Mouse (Mus musculus) right cerebral cortex, postnatal 36 days (tissue): ENCODE measurements around the gene Rnf151.

Experiments
- DNase-seq, 2 experiments: peaks; one replicate each; pipeline ENCODE4 v3.0.0; 2022; ENCODE audit warnings: low spot score in 2 of 2, mixed read lengths in 1 of 2

Rnf151 gene

DNA sequence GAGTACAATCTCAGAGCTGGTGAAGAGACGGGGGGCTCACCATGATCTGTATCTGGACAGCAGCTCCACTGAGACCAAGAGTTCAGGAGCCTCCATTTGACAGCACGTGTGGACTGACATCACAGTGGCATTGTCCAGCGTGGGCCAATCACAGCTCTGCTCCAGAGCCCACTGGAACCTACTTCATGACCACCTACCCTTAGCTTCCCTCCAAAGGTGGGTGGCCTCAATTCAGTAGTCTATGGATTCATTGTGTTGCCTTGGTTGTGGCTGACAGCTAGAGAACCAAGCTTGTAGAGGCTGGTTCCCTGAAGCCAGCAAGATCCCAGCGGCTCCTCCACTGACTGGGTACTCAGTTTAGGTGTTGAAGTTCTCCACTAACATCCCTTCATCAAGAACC lies at the start of gene Rnf151, which contains the start of gene Rps2:
TSS of gene Rnf151 (minus strand) at position 121 of the 400 bp plus-strand sequence.
TSS of gene Rps2 (plus strand) at position 174 of the 400 bp plus-strand sequence.
- DNase-seq, result no peak

DNA sequence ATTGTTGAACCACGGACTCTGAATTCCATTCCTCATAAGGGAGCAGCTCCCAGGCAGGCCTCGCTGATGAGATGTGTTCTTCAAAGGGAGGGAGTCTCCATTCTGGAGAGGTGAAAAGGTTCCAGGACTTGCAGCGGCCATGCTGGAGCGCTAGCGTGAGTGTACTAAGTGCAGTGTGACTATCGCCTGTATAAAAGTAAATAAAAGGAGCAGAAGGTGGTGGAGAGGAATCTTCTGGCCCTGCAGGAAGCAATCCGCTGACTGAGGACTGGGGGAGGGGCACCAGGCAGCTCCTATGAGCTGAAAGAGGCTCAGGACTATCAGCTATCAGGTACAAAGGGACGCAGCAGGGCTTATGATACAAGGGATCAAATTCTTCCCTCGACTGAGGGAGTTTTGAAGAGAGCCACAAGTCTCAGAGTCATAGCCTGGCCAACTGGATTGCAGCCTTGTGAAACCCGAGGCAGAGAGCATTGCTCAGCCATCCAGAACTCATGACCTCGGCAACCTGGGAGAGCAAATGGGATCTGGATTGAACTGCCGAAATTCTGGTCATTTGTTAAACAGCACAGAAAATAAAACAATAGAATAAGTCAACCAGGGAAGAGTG lies 48.5 kb upstream of the Rnf151 start:
- DNase-seq, result no peak

DNA sequence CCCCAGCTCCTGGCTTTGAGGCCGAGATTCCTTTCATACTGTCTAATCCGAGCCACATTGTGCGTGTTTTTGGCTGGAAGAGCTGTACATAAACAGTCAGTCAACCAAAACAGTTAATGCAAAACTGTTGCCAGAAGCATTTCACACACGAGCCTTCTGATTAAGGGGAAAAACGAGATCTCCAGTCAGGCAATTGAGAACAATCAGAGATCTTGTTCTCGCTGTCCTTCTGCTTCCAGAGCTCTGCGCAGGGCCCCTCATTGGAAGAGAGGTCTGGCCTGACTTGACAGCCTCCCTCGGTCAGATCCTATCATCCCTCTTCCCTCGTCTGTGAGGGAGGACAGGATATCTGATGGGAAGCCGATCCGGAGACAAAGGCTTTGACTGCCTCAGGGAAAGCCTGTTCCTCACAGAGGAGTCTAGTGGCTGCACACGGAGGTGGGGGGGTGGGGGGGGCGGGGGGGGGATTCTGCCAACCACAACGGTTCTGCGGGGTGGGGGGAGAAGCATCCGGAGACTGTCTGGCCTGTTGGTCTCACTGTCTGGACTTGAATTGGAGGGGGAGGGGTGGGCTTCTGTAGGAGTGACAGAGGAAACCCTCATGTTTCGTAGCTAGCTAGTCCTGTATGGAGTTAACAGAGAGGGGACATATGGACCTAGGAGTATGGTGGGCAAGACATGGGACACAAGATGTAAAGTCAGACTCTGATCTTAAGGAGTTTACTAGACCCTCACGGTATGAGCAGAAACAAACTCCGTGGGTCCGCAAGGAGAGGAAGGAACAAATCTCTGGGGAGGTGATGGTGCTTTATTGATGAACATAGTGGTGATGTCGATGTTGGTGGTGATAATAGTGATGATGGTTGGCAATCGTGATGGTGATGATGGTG lies 47.4 kb upstream of the Rnf151 start:
- no peak for DNase-seq

DNA sequence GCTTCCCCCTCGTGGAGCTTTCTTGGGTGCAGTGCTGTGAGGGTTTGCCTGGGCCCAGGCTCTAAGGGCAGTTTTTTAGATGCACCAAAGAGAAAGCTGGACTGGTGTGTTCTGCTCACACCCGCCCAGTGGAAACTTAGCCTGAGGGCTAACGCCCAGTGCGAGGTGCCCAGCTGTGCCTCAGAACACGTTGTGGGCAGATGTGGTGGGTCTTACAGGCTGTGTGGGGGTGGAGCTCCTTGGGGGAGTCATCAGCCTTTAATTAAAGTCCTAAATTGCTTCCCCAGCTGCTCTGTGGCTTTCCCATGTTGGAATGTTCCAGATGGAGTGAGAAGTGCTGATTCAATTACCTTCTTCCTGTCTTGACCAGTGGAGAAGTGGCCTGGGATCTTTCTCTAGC lies 43.3 kb upstream of the Rnf151 start:
- DNase-seq, result no peak

DNA sequence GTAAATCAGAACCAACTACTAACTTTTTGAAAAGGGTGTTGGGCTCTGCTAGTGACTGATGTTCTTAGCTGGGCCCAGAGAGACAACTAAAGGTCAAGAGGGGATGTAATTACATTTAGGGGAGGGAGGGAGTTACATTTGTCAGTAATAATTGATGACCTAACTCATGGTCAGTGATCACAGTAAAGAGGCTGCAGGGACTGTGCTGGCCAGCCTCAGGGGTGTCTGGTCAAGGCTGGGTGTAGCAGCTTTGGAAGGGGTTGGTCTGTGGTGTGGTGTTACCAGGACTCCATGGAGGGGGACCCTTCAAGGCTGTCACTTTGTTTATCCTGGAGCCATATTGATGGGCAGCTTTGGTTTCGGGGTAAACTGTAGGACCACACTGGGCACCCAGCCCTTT lies 39.5 kb upstream of the Rnf151 start:
- no peak for DNase-seq

DNA sequence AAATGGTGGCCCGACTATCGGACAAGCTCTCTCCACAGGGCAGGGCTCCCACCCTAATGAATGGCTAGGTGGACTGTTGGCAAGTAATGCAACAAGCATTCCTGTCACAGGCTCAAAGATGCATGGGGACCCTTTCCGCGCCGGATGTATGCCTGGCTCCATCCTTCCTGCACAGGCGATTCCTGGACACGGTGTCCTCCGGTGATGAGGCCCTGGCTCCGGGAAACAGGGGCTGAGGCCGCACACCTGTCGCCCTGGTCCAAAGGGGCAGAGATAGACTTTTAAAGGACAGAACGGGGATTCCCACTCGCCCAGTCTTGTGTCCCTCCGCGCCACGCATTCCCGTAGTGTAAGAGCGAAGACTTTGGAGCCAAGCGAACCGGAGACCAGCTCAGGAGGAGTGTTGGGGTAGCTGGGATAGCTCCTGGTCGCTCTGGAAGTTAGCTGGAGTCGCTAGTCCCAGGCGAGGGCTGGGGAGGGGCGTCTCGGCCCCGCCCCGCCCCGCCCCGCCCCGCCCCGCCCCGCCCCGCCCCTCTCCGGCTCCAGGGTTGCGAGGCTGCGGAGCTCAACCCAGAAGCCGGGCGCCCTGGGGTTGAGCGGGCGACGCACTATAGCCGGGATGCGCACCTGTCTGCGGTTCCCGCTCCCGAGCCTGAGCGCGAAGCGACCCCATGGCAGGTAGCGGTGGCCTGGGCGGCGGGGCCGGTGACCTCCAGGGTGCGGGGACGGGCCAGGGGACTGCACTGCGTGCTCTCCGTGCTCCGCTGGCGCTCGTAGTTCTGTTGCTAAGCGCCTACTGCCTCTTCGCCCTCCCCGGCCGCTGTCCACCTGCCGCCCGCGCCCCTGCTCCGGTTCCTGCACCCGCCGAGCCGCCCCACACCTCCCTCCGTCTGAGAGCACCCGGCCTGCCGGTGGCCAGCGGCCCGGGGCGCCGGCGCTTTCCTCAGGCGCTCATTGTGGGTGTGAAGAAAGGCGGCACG lies 34.8 kb upstream of the Rnf151 start, which contains the start of gene Hs3st6:
TSS of gene Hs3st6 (plus strand) at position 574 of the 980 bp plus-strand sequence.
- no peak for DNase-seq

DNA sequence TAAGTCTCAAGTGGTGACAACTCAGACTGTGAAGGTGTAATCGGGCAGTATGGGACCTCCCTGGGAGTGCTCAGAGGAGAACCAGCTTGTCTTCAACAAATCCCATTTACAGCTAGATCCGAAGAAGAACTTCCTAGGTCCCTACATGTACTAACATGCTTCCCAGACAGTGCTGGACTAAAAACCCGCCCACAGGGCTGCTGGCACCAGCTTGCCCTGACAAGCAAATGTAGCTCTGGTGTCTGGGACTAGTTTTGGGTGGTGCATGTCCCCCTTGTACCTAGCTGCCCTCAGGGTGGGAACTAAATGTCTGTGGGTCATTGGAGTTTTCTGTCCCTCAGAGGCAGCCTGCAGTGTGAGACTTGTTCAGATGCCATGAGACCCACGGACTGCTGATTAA lies 33.7 kb upstream of the Rnf151 start:
- no peak for DNase-seq

DNA sequence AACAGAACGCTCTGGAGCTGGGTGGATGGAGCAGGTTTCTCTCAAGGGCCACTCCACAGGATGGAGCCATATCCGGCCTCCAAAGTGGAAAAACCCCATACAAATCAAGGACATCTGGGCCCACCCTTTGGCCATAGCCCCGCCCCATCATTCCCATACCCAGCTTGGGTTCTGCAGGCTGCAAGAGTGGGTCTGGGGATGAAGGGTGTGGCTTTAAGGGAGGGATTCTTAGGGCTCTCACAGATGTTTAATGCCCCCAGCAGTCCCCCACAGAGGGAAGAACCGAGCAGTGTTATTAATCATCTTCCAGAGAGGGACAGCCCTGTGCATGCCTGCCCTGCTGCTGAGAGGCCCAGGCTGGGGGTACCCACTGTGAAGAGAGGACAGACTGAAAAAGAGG lies 29.1 kb upstream of the Rnf151 start:
- no peak for DNase-seq

DNA sequence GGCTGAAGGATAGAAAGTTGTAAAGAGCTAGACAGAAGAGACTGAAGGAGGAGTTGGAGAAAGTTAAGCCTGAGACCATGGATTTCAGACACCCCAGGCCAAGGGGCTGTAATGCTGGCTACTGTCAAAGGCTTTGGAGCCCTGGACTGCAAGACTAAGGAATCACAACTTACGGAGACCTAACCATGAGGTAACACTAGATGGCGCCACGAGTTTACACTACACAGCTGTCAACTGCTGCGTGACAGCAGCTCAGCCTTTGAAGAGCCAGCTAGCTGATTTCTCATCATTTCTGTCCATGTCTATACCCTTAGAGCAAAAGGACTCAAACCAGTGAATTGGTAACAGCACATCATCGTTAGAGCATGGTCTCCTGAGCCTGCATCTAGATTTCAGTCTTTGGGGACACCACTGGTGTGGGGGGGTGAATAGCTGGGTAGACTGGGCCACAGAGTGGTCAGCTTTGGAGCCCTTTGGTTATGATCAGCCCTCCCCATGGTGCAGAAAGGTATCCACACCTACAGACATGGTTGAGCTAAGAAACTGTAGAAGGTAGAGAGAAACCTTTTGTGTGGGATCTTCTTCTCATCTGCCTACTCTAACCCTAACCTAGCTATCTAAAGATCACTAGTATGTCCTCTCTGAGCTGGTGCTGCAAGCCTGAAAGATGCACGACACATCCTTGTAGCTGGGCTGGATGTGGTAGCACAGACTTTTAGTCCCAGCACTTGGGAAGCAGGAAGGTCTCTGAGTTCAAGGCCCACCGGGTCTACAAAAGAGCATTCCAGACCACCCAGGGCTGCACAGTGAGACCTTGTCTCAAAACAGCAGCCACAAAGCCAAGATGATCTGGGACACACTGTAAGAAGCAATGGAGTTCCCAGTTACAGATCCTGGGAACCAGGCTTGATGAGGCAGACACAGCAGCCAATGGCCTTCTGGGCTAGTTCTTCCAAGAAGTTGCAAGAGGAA lies 27.9 kb upstream of the Rnf151 start:
- peak; percentile 71 to 74 for DNase-seq

DNA sequence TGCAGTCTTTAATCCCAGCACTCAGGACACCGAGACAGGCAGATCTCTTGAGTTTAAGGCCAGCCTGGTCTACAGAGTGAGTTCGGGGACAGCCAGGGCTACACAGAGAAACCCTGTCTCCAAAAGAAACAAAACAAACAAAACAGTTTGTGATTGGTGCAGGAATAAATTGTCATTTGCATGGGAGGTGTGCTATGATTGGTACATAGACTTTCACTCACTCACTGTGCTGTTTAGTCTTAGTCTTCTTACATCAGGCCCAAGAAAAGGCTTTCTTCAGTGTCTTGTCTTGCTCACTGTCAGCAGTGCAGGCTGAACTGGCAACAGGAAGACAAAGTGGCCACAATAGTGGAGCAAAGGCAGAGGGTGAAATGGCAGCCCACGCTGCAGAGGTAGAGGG lies 26.5 kb upstream of the Rnf151 start:
- no peak for DNase-seq

DNA sequence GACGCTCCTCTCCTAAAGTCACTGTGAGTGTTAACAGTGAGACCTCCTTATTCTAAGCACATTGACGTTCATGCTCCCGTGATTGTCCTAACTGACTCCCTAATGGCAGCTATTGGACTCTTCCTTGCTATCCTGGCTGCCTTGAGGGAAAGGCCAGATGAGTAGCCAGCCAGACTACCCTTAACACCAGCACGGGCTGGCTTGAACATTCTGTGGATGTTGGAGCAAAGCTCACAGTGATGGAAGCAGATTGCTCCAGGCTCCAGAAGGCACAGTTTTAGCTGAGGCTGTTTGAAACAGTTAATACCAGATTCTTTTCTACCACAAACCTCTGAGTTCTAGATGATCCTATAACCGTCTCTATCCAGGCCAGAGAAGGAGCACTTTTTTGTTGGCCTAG lies 26.0 kb upstream of the Rnf151 start:
- no peak for DNase-seq

DNA sequence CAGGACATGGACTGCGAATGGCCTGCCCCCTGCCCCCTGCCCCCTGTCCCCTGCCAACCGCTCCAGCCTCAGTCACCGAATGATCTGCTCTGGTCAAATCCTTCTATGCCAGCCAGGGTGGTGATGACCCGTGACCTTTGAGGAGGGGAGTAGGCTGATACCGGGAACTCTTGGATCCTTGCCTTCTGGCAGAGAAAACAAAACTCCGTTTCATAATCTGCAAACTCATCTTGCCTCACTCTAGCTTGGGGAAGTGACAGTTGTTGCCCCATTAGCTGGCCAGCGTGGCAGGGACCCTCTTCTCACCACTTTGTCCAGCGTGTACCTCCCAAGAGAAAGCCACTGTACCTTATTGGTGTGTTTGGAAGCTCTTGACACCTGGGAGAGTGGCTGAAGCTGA lies 24.4 kb upstream of the Rnf151 start:
- no peak for DNase-seq

DNA sequence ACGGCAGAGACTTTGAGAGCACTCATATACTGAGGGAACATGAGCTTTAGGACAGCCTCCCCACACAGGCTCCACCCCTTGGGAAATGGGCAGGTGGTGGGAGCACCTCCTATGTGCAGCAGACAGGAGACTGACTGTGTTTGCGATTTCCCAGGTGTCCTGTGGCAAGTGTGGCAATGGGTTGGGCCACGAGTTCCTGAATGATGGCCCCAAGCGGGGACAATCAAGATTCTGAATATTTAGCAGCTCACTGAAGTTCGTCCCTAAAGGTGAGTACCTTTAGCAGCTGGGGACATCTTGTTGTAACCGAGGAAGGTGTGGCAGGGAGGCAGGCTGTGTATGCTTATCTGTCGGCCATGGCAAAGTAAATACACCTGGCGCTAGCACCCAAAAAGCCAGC lies 22.1 kb upstream of the Rnf151 start:
- no peak for DNase-seq

DNA sequence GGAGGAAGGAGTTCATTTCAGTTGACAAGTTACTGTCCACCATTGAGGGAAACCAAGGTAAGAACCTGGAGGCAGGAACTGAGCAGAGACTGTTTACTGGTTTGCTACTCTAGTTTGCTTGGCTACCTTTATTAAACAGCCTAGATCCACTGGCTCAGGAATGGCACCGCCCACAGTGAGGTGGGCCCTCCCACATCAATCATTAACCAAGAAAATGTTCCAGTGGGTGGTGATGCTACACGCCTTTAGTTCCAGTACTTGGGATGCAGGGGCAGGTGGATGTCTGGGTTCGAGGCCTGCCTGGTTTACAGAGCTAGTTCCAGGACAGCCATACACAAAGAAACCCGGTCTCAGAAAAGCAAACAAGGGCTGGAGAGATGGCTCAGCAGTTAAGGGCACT lies 20.4 kb upstream of the Rnf151 start:
- no peak for DNase-seq

DNA sequence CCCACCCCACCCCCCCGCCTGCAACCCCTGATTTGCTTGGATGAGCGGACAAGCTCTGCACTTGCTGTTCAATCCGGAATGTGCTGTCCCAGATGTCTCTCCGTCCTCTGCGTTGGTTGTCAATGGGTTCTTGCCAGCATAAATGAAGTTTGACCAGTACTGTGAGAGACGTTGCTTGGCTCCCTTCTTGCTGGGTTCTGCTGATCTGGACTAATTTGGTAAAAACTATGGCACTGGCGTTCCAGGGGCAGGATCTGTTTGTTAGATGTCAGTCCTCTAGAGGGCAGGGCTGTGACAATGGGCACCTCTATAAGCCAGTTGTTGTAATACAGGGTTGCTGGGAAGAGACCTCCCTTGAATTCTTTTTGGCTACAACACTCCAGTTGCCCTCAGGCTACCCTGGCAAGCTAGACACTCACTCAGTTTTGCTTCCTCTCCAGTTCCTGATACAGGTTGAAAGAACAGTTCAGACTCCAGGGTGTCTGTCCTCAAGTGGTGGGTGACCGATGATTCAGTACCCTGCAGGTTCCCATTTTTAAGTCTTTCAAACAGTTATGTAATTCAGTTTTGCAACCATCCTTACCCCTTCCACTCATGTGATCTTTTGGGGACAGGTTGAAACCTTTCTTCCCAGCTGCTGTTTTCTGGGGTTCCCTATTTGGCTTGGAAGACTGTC lies 19.4 kb upstream of the Rnf151 start:
- no peak for DNase-seq

DNA sequence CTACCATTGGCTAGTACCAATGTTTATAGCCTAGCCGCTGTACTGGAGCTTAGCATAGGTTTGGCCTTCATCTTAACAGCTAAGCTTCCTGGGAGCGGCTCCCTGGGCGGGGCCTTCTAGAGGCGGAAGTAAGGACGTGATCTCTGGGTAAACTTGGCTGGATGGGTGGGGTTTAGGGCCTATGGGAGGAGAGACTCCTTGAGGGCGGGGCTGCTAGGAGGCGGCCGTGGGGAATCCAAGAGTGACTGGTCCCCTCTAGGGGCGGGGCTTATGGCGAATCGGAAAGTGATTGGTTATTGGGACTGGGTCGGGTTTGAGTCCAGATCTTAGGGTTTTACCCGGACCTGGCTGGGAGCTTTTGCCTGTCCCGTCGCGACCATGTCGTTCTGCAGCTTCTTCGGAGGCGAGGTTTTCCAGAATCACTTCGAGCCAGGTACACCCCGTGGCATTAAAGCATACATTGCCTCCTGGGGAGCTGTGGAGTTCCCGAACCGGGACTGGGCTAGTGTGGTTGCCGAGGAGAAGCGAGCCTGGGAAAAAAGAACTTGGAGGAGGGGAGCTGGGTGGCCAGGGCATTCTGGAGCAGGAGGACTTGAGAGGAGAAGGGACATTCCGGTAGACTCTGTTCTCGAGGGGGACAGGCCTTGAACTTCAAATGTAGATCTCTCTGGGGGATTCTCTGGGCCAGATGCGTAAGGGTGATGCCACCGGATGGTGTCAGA lies 18.6 kb upstream of the Rnf151 start, which contains the start of gene Msrb1:
TSS of gene Msrb1 (plus strand) at position 313 of the 722 bp plus-strand sequence.
- peak; percentile 85 to 93 for DNase-seq

DNA sequence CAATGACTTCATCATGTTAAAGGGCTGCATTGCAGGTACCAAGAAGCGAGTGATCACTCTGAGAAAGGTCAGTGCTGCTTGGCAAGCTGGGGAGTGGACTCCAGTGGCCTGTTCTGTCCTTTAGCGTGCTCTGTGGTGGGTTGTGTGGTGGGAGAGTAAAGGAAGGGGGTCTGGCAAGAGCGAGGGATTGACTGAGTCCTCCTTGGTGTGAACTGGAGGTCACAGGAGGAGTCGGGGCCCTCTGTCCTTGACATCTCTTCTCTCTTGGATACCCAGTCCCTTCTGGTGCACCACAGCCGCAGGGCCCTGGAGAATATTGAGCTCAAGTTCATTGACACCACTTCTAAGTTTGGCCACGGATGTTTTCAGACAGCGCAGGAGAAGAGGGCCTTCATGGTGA lies 17.6 kb upstream of the Rnf151 start:
- no peak for DNase-seq

DNA sequence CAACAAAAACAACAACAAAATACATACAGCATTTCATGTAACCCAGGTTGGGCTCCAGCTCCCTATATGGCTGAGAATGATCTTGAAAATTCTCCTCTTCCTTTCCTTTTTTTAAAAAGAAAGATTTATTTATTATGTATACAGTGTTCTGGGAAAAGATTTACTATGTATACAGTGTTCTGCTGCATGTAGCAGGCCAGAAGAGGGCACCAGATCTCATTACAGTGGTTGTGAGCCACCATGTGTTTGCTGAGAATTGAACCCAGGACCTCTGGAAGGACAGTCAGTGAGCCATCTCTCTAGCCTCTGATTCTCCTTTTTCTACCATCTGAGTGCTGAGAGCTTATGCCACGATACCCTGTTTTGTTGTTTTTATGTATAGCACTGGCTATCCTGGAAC lies 16.6 kb upstream of the Rnf151 start:
- no peak for DNase-seq

DNA sequence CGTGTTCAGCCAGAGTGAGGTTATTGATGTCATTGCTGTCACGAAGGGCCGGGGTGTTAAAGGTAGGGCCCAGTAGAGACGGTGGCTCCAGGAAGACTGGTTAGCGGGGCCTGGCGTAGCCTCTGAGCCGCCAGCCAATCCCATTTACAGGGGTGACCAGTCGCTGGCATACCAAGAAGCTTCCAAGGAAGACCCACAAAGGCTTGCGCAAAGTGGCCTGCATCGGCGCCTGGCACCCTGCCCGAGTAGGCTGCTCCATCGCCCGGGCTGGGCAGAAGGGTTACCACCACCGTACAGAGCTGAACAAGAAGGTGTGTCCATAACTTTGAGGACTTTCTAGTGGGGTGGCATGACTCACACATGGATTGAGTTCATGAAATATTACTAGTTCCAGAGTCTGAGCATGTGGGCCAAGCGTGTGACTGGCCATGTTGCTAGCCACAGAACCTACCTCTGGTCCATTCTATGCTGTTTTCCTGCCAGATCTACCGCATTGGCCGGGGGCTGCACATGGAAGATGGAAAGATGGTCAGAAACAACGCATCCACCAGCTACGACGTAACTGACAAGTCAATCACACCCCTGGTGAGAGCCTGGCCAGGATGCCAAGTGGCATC lies 15.7 kb upstream of the Rnf151 start:
- no peak for DNase-seq
